Mouse (Mus musculus) ES-CJ7 (cell line): ENCODE results near the gene Slc41a2.

Source experiments
- DNase-seq: peaks from one replicate; pipeline ENCODE4 v3.0.0; 2011; ENCODE audit warnings: low read depth, low spot score

The Slc41a2 gene

DNA sequence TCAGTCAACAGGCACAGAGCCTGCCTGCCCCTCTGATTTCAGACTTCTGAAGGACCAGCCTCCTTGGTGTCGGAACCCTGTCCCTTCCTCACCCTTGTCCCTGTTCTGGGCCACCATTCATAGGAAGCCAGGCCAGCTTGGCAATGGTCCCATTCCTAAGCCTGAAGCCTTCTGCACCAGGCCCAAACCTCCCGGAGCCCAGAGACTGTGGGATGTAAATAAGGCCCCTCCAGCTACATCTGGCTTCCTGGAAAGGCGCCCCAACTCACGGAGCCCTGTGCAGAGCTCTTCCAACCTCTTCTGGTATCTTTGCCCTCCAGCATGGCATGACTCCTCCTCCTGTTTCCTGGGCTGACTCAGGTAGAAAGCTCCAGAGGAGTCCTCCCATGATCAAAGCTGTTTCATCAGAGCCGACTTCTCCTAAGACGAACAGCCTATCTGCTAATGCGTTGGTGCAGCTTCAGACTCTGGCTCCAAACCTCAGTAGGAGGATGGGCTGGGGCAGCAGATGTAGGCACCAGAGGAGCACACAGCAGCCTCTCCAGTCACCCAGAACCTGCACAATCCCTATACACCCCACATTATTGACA, 153.1 kb downstream of the Slc41a2 start:
- DNase-seq, result no peak

DNA sequence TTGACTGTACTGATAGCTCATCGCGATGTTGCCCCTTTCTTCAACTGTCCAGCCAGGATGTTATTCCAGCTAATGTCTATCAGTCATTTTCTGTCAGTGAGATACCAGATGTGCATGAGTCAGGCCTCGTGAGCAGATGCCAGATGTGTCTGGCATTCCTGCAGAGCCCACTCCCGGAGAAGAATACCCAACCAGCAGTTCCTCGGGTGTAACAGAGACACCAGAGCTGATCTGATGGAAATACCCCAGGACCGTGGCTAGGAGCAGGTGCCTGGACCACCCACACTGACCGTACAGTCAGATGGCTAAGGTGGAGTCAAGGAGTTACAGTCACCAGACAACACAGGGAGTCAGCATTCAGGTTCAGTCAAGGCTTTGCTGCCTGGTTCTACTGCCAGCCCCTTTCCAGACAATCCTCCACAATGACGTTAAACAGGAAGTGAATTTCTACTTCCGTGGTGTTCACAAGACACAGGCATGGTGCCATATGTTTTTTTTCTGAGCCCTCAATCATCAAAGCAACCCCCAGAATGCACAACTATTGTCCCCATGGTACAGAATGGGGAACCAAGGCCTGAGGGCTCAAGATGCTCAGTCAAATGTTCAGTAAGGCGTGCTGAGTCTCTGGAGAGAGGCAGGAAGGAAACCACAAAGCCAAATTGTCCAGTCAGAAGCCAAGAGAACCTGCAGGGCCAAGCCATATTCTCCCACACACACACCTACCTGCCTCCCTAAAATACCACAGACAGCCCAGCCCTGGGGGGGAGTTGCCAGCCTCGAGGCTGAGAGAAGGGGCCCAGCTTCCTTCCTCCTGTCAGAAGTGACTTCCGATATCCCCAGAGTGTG, 153.8 kb downstream of the Slc41a2 start:
- DNase-seq, result no peak

DNA sequence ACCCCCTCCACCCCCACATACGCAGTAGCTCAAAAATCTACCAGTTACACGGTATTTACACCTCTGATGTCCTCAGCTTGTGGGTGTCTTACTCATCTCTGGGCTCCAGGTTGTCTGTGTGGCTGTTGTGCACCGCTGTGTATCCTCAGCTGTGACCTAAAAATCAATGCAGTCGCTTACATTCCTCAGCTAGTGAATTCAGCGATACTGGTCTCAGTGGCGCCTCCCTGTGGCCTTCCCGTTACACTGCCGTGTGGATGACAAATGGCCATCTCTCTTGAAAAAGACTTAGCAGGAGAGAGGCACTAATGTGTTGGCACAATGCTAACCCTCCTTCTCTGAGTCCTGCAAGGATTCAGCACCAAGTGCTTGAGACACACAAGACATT, 155.1 kb downstream of the Slc41a2 start:
- peak; percentile 66 for DNase-seq

GRCm38 (mm10) chr10:83181831-83182572, 155.7 kb downstream of the Slc41a2 start:
- DNase-seq, result no peak
